Mouse (Mus musculus) embryonic fibroblast, embryonic 13.5 days (primary cell): ENCODE results near the gene Ush2a.

Experiments used
- CTCF ChIP-seq: IDR thresholded peaks from 2 replicates; pipeline ENCODE4 v1.5.1; 2011; ENCODE audit warnings: mild to moderate bottlenecking, control low read depth, low read length, moderate library complexity, borderline replicate concordance; ENCODE audit not compliant: insufficient read depth
- POLR2A ChIP-seq: IDR thresholded peaks from 2 replicates; pipeline ENCODE4 v1.6.1; 2011; ENCODE audit warnings: low read depth, mild to moderate bottlenecking, control low read depth, low read length, moderate library complexity

- TF ChIP-seq POLR2A (no peak), CTCF (no peak)
These were observed 500.6 kb downstream of the Ush2a start for GRCm38 (mm10) chr1:188762463-188762862.
